Mouse (Mus musculus) brain, adult 2 months (tissue): ENCODE results near the gene Gm7257.

Experiments used
- DNase-seq: peaks from one replicate; pipeline ENCODE4 v3.0.0; 2011; ENCODE audit warnings: low read depth, low spot score

Gene Gm7257

DNA sequence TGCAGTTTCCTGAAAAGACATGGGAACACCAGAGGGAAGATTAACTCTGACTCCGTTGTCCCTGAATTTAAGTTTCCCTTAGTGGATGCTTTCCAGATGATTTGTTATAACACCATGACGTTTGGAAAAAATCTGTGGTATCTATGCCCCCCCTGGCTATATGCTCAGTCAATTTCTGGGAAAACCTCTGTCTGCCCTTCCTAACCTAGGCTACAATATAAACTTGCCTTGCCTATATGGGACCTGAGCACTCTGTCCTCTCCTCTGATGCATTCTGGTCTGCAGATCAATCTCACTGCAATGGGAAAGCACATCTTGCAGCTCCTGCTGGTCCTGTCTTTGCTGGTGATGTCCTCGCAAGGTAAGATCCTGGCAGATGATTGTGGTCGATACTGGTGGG lies at the start of gene Gm7257:
Gm7257 (plus strand) TSS at position 301 of the 400 bp plus-strand sequence.
- no peak for DNase-seq

DNA sequence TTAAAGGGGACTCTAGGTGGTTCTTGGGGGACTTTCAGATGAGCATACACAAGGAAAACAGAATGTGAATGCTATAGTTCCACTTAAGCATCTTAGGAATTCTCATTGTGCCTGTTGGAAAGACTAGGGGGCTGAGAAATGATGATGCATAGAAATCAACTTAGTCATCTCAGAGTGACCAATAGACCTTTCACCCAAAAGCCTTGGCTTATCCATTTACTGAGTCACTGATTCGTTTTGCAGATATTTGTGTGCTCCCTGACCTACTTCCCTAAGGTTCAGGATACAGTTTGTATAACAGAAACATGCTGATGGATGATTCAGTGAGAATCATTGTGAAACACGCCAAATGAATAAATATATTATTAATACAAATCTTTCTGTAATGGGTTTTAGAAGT lies 28.7 kb upstream of the Gm7257 start:
- no peak for DNase-seq

DNA sequence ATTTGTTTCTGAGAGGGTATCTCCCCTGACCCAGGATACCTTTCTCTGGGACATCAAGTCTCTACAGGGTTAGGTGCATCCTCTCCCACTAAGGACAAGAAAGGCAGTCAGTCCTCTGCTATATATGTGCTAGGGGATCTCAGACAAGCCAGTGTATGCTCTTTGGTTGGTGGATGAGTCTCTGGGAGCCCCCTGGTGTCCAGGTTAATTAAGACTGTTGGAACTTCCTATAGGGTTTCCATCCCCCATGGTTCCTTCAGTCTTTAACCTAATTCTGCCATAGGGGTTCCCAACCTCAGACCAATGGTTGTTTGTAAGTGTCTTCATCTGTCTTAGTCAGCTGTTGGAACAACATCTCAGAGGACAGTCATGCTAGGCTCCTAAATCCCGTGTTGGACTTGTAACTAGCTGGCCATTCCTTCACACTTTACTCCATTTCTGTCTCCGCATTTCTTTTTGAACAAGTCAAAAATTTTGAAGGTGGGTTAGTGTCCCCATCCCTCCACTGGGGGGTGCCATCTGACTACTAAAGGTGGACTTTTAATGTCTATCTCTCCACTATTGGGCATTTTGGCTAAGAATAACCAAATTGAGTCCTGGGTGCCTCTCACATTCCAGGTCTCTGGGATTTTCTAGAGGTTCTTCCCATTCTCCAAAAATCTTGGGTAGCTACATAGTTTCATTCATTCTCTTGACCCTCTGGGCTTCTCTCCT lies 3.5 kb downstream of the Gm7257 start:
- peak; percentile 3 for DNase-seq

DNA sequence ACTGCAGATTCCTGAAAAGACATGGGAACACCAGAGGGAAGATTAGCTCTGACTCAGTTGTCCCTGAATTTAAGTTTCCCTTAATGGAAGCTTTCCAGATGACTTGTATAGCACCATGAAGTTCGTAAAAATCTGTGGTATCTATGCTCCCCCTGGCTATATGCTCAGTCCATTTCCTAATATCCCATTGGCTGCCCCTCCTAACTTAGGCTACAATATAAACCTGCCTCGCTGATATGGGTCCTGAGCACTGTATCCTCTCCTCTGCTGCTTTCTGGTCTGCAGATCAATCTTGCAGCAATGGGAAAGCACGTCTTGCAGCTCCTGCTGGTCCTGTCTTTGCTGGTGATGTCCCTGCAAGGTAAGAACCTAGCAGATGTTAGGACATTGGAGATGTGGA lies 43.7 kb downstream of the Gm7257 start, which contains the start of gene Gm9513:
Gm9513 (plus strand) TSS at position 301 of the 400 bp plus-strand sequence.
- no peak for DNase-seq
